Mouse (Mus musculus) liver, embryonic 12.5 days (tissue): ENCODE measurements at regions not wholly inside any gene's neighbourhood (a gene's known extent, or its start where the extent isn't known, plus 50 kb on each side); places are given as distances from the start of the nearest gene placed in this dataset.

ENCODE experiments used
- ATAC-seq: fragments of 200-750 bp; cut with Nextera tagmentation; 2 replicates; pipeline ENCODE4 v1.8.0; 2017; ENCODE audit warnings: moderate number of reproducible peaks, mild to moderate bottlenecking, moderate library complexity
- H3K27ac ChIP-seq: fragments of 300-500 bp; sonication (generic); 2 replicates; pipeline ENCODE4 v1.5.1; 2016; ENCODE audit warnings: mild to moderate bottlenecking
- H3K27me3 ChIP-seq: fragments of 300-500 bp; sonication (generic); replicated peaks from 2 replicates; pipeline ENCODE4 v1.6.1; 2016; ENCODE audit warnings: mild to moderate bottlenecking, moderate library complexity
- H3K36me3 ChIP-seq: fragments of 300-500 bp; sonication (generic); 2 replicates; pipeline ENCODE4 v1.6.1; 2016; ENCODE audit warnings: mild to moderate bottlenecking, moderate library complexity
- H3K4me1 ChIP-seq: fragments of 300-500 bp; sonication (generic); 2 replicates; pipeline ENCODE4 v1.6.1; 2016
- H3K4me2 ChIP-seq: fragments of 300-500 bp; sonication (generic); 2 replicates; pipeline ENCODE4 v1.6.1; 2016; ENCODE audit warnings: mild to moderate bottlenecking, moderate library complexity
- H3K4me3 ChIP-seq: fragments of 300-500 bp; sonication (generic); 2 replicates; pipeline ENCODE4 v1.5.1; 2016; ENCODE audit warnings: mild to moderate bottlenecking, moderate library complexity
- H3K9ac ChIP-seq: fragments of 300-500 bp; sonication (generic); 2 replicates; pipeline ENCODE4 v1.6.1; 2016; ENCODE audit warnings: mild to moderate bottlenecking, moderate library complexity
- H3K9me3 ChIP-seq: fragments of 300-500 bp; sonication (generic); replicated peaks from 2 replicates; pipeline ENCODE4 v1.6.1; 2016; ENCODE audit warnings: mild to moderate bottlenecking, moderate library complexity
- WGBS: fragments of 180-500 bp; shearing (Covaris S2); methylation state at CpG from one replicate; pipeline ENCODE4 v1.1.7; 2016; ENCODE audit not compliant: insufficient replicate concordance; 5-methylcytosine and 5-hydroxymethylcytosine counted together

DNA sequence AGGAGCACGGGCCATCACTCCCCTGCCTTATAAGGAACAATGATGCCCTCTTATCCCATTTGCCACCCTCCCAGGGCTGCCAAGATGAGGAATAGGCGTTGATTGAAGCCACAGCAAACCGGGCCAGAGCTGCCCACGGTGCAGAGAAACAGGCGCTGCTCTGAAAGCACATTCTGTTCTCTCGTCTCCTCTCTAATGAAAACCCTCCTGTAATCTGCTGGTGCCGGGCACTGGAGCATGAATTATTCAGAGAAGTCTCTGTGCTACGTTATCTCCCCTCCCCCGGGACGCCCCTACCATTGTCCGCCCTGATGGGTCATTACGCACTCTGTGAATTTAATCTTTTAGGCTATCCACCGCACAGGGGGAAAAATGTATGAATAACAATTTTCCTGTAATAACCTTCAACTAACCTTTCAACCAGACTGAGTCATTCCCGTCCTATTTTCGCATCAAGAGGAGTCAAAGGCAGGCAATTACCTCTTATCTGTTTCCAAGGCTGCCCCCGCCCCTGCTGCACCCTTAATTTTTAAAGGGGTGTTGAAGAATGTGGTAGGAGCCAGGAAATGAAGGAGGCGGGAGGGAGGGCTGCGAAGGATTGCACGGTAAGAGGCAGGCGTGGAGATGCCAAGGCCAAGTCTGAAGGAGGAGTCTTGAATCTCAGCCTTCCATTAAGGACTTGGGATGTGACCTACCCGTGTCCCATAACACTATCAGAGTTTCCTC, 201.6 kb downstream of the Tle3 start:
- Histone ChIP-seq H3K27me3 (peaks cover 3% of the 10 kb centered on the region; the same call in 1 of the 2 replicates), H3K27ac (no peak overlapping the region), H3K4me1 (no peaks in the 10 kb centered on the region), H3K36me3 (no peaks in the 10 kb centered on the region), H3K9me3 (0 out of 2 replicates have a peak, but pooled peaks cover 4% of the 10 kb centered on the region), H3K4me2 (no peak overlapping the region), H3K4me3 (no peak overlapping the region), H3K9ac (no peak overlapping the region)
- ATAC-seq, result no peak
- WGBS, result 42% methylated on average over 21 of the region's 21 CpGs

DNA sequence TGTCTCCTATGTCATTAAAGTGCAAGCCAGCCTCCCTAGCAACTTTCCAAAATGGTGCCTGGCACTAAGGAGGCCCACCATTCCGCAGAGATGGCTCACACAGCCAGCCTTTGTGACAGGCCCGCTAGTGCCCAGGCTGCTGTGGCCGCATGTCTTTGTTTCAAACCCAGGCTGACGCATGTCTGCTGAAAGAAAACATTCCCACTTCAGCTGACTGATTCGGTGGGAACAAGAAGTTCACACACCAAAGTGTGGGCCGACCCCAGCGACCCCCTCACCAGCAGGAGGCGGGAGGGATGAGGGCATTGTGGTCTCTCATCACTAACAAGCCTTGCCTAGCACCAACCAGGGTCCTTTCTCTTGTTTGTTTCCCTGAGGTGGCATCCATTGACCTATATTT, 190.9 kb downstream of the Tle3 start:
- Histone ChIP-seq H3K27ac (no peak overlapping the region), H3K9ac (no peak overlapping the region), H3K9me3 (no peaks in the 10 kb centered on the region), H3K4me1 (no peaks in the 10 kb centered on the region), H3K4me2 (no peak overlapping the region), H3K4me3 (no peak overlapping the region), H3K27me3 (peaks cover 11% of the 10 kb centered on the region; the same call in 1 of the 2 replicates), H3K36me3 (no peaks in the 10 kb centered on the region)
- ATAC-seq, result no peak
- WGBS, result 59% methylated on average over 8 of the region's 8 CpGs

DNA sequence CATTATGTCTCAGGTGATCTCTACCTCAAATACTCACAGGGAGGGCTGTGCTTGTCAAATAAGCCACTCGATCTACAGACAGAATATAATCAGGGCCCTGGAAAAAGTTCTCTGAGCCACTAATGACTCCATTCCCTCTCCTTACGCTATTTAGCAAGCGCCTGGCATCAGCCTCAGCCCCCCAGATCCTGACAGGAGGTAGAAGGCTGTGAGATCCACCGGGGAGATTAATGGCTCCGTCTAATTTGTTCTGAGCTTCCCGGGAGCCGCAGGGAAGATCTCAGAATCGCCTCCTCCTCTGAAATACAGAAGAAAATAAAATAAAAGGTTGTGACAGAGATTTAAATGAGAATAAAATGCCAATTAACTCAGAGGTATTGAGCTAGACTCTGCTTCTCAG, 189.4 kb downstream of the Tle3 start:
- Histone ChIP-seq H3K4me1 (no peaks in the 10 kb centered on the region), H3K9me3 (no peaks in the 10 kb centered on the region), H3K36me3 (no peaks in the 10 kb centered on the region), H3K27me3 (peaks cover 12% of the 10 kb centered on the region; the same call in 1 of the 2 replicates), H3K4me3 (no peak overlapping the region), H3K27ac (no peak overlapping the region), H3K9ac (no peak overlapping the region), H3K4me2 (no peak overlapping the region)
- ATAC-seq, result no peak
- 40% methylated on average over 8 of the region's 8 CpGs for WGBS

- Histone ChIP-seq H3K4me3 (no peak overlapping the region), H3K36me3 (no peaks in the 10 kb centered on the region), H3K27me3 (peaks cover 12% of the 10 kb centered on the region; the same call in 1 of the 2 replicates), H3K4me1 (no peaks in the 10 kb centered on the region), H3K9ac (no peak overlapping the region), H3K4me2 (no peak overlapping the region), H3K9me3 (no peaks in the 10 kb centered on the region), H3K27ac (no peak overlapping the region)
- 75% methylated on average over 10 of the region's 10 CpGs for WGBS
- ATAC-seq, result no peak
Observed at GRCm38 (mm10) chr9:61558621-61559020, 186.5 kb downstream of the Tle3 start.

- Histone ChIP-seq H3K4me3 (no peak overlapping the region), H3K9me3 (no peaks in the 10 kb centered on the region), H3K27ac (no peak overlapping the region), H3K4me2 (no peak overlapping the region), H3K9ac (no peak overlapping the region), H3K27me3 (peaks cover 12% of the 10 kb centered on the region; the same call in 1 of the 2 replicates), H3K36me3 (no peaks in the 10 kb centered on the region), H3K4me1 (no peaks in the 10 kb centered on the region)
- ATAC-seq, result no peak
- WGBS, result 71% methylated on average over 7 of the region's 7 CpGs
Observed at GRCm38 (mm10) chr9:61557025-61557424, 184.9 kb downstream of the Tle3 start.

DNA sequence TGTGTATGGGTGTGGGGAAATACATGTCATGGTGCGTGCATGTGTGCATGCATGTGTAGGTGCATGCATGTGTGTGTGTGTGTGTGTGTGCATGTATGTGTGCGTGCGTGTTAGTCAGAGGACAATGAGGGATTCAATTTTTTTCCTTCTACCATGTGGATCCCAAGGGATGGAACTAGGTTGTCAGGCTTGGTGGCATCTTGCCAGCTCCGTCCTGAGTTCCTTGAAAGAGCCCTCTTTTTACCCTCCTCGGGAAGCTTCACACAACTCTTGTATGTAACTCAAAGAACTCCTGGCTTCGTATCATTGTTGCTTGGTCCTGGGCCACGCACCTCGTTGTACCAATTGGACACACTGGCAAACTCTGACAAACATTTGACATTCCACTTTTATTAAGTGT, 183.0 kb downstream of the Tle3 start:
- no peaks in the 10 kb centered on the region for H3K4me1 ChIP-seq
- WGBS, result 72% methylated on average over 8 of the region's 8 CpGs

DNA sequence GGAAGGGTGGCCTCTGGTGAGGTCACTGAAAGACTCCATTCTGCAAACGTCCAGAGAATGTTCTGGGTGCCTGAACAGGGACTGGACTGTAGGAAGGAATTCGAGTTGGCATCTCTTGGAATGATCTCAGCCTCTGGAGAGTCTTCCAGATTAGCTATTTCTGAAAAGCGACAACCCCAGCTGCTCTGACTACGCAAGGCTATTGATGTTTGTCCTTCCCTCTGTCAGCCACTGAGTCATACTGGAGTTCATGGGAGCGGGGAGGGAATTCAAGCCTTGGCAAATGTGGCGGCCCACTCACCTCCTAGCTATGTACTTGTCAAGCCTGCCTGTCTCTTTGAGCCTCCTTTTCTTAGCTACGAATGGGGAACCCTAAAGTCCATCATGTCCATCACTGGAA, 182.4 kb downstream of the Tle3 start:
- Histone ChIP-seq H3K27me3 (0 out of 2 replicates have a peak, but pooled peaks cover 5% of the 10 kb centered on the region), H3K4me2 (no peak overlapping the region), H3K36me3 (no peaks in the 10 kb centered on the region), H3K9me3 (no peaks in the 10 kb centered on the region), H3K4me3 (no peak overlapping the region), H3K9ac (no peak overlapping the region), H3K4me1 (no peaks in the 10 kb centered on the region), H3K27ac (no peak overlapping the region)
- no peak for ATAC-seq
- 67% methylated on average over 7 of the region's 7 CpGs for WGBS

More for the DNA sequence above, 183.0 kb downstream of the Tle3 start:
- Histone ChIP-seq H3K36me3 (no peaks in the 10 kb centered on the region), H3K4me3 (no peak overlapping the region), H3K4me2 (no peak overlapping the region), H3K9ac (no peak overlapping the region), H3K27ac (no peak overlapping the region), H3K27me3 (0 out of 2 replicates have a peak, but pooled peaks cover 5% of the 10 kb centered on the region), H3K9me3 (no peaks in the 10 kb centered on the region)
- ATAC-seq, result no peak

- Histone ChIP-seq H3K4me1 (no peaks in the 10 kb centered on the region), H3K9ac (no peak overlapping the region), H3K27ac (no peak overlapping the region), H3K4me3 (no peak overlapping the region), H3K27me3 (0 out of 2 replicates have a peak, but pooled peaks cover 5% of the 10 kb centered on the region), H3K4me2 (no peak overlapping the region), H3K36me3 (no peaks in the 10 kb centered on the region), H3K9me3 (no peaks in the 10 kb centered on the region)
- 77% methylated on average over 5 of the region's 5 CpGs for WGBS
- no peak for ATAC-seq
Observed at GRCm38 (mm10) chr9:61553626-61554025, 181.5 kb downstream of the Tle3 start.

- WGBS, result 52% methylated on average over 9 of the region's 9 CpGs
- no peak overlapping the region for H3K4me2 ChIP-seq
- no peak for ATAC-seq
- H3K36me3 ChIP-seq, result no peaks in the 10 kb centered on the region
- no peak overlapping the region for H3K4me3 ChIP-seq
- H3K4me1 ChIP-seq, result no peaks in the 10 kb centered on the region
- no peaks in the 10 kb centered on the region for H3K27me3 ChIP-seq
- H3K27ac ChIP-seq, result no peak overlapping the region
- no peak overlapping the region for H3K9ac ChIP-seq
- no peaks in the 10 kb centered on the region for H3K9me3 ChIP-seq
Observed at GRCm38 (mm10) chr9:61551361-61551760, 179.2 kb downstream of the Tle3 start.

- H3K9ac ChIP-seq, result no peak overlapping the region
- no peak overlapping the region for H3K4me2 ChIP-seq
- H3K4me3 ChIP-seq, result no peak overlapping the region
- H3K27me3 ChIP-seq, result no peaks in the 10 kb centered on the region
- WGBS, result 76% methylated on average over 3 of the region's 3 CpGs
- H3K36me3 ChIP-seq, result no peaks in the 10 kb centered on the region
- H3K27ac ChIP-seq, result no peak overlapping the region
- ATAC-seq, result no peak
- no peaks in the 10 kb centered on the region for H3K4me1 ChIP-seq
- H3K9me3 ChIP-seq, result no peaks in the 10 kb centered on the region
Observed at GRCm38 (mm10) chr9:61550326-61550725, 178.2 kb downstream of the Tle3 start.

DNA sequence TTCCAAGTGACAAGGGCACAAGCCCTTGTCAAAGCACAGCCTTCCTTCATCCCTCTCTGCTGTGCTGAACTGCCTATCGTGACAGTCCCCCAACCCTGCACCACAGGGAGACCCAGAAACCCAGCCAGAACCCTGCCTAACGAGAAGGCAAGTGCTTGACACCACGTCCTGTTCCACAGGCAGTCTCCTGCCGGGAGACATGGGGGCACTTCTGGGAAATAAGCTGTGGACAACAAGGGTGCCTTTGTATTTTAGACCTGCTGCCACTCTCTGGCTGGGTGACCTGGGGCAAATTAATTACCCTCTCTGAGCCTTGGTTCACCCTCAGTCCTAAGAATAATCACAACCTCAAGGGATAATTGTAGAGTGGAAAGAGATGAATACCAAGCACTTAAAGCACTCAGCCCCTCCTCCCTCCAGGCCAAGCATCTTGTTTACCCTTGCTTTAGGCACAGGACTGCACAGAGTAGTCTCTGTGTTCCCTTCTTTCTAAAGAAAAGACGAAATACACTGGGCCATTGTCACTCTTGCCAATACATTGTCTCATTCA, 177.6 kb downstream of the Tle3 start:
- Histone ChIP-seq H3K4me2 (no peak overlapping the region), H3K27ac (no peak overlapping the region), H3K9me3 (no peaks in the 10 kb centered on the region), H3K27me3 (no peaks in the 10 kb centered on the region), H3K4me1 (no peaks in the 10 kb centered on the region), H3K4me3 (no peak overlapping the region), H3K9ac (no peak overlapping the region), H3K36me3 (no peaks in the 10 kb centered on the region)
- WGBS, result 41% methylated on average over 5 of the region's 5 CpGs
- ATAC-seq, result no peak

DNA sequence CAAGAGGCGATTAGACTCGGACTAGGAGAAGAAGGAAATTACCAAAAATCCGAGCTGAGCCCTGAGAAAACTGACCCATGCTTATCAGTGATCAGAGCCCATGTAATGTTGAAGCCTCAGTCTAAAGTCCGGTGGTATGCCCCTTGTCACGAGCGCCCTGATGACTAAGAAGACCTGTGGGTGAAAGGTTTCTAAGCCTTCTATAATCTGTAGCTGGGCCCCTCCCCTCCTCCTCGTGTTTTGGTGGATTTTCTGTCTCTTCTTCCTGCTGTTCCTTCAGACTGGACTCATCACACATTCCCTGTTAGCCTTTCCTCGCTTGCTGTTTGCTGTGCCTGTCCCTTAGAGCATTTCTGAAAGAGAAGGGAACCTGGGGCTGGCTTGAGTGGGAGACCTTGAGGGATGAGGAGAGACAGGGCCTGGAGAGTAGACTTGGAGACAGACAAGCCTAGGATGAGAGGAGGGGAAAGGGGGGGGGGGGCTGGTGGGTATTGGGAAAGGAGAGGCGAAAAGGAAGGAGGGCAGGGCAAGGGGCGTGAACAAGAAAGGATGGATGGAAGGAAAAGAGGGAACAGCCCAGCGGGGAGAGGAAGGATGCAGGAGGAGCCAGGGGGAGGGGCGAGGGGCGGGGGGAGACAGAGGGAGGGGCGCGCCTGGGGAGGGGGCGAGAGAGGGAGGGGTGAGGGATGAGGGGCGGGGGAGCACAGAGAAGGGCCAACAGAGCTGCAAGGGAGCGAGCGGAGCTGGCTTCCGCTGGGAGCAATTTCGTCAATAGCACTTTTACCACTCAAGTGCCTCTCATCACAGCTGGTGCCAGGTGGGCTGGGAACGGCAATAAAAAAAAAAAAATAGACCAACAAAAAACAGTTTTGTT, 165.4 kb downstream of the Tle3 start:
- no peak for ATAC-seq
- WGBS, result 17% methylated on average over 20 of the region's 22 CpGs

More for the DNA sequence above, 165.4 kb downstream of the Tle3 start:
- Histone ChIP-seq H3K36me3 (no peaks in the 10 kb centered on the region), H3K27me3 (peaks cover 8% of the 10 kb centered on the region; the same call in 1 of the 2 replicates), H3K4me3 (no peak overlapping the region), H3K4me1 (no peaks in the 10 kb centered on the region), H3K4me2 (no peak overlapping the region), H3K9me3 (peaks cover 6% of the 10 kb centered on the region), H3K27ac (no peak overlapping the region), H3K9ac (no peak overlapping the region)
